Mouse (Mus musculus) monocyte, adult 2 months (primary cell): ENCODE results near the gene Snrpa.

Experiments used
- DNase-seq, 2 experiments: peaks; one replicate each; pipeline ENCODE4 v3.0.0; 2022; ENCODE audit warnings: low spot score in 2 of 2, low read depth in 1 of 2

Gene Snrpa

DNA sequence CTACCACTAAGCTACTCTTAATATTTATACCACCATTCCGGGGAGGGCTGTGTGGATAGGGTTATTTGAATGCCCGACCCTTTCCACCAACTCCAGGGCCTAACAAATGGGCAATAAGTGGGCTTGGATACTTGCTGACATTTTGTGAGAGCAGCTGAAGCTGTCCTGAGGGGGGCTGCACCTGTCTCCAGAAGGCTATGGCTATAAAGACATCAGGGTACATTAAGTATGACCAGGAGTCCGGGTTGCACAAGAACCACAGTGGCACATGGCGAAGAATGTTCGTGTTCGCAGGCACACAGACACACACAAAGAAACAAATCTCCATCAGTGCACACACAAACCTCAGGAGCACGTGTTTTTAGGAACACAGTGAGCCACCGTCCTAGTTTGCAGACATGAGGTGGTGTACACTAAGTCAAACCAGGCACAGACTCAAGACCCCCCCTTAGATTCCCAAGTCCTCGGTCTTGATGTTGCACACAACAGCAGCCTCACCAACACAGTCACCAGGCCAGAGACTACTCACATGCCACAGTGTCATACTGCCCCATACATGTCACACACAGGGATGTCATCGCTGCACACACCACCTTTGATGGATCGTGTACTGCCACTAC, 28.5 kb downstream of the Snrpa start:
- DNase-seq = no peak

- DNase-seq = peak; percentile 83 to 91
Observed at GRCm38 (mm10) chr7:27166614-27167474, 29.2 kb downstream of the Snrpa start, which contains the start of gene Egln2. Gene Egln2 (minus strand): TSS chr7:27166802.

DNA sequence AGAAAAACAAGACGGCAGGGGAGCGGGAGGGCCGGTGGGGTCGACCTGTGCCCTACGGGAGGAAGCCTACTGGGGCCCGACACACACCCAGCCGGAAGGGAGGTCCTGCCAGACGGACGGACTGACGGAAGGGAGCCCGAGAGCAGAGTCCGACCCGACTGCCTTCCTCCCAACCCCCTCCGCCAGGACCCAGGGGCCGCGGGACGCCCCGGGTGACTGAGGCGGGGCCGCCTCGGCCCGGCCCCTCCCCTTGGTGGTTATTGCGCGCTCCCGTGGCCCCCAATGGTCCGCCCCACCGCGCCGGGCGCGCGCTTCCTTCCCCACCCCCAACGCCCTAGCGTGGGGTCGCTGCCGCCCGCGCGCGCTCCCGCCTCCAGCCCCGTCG, 29.9 kb downstream of the Snrpa start:
- peak; percentile 40 to 65 for DNase-seq

GRCm38 (mm10) chr7:27165696-27166095, 30.4 kb downstream of the Snrpa start:
- DNase-seq = no peak

- DNase-seq = no peak
Observed at GRCm38 (mm10) chr7:27165007-27165655, 30.9 kb downstream of the Snrpa start.

DNA sequence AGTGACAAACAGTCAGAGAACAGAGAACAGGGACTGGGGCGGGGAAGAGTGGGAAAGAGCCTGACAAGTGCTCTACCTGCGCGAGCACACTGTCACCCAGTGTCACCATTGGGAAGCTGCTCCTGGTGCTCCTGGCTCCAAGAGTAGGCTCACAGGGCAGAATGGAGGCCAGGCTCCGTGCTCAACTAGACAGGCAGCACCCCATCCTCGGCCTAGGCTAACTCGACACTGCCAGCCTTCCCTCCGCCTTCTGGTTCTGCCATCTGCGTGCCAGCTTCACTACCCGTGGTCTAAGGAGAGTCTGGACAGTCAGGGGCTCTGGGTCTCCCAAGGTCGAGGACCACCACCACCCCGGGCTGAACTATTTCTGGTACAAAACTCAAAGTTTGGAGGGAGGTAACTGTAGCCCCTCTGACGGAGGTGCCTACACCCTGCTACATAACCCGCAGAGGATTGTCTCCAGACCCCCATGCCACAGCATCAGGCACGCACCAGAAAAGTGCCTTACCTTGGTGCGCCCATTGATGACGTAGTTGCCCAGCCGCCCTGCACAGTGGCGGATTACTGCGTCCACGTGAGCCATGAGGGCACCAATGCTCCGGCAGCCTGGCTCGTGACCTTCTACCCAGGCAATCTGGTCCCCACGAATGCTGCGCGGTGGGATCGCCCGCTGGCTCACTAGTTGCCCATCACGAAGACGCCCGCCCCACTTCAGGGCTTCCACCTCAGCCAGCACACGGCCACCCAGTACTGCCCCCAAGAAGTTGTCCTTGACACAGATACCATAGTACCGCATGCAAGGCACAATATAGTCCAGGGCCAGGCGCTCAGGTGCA, 31.7 kb downstream of the Snrpa start:
- DNase-seq = no peak

- no peak for DNase-seq
Observed at GRCm38 (mm10) chr7:27163450-27163805, 32.6 kb downstream of the Snrpa start.

DNA sequence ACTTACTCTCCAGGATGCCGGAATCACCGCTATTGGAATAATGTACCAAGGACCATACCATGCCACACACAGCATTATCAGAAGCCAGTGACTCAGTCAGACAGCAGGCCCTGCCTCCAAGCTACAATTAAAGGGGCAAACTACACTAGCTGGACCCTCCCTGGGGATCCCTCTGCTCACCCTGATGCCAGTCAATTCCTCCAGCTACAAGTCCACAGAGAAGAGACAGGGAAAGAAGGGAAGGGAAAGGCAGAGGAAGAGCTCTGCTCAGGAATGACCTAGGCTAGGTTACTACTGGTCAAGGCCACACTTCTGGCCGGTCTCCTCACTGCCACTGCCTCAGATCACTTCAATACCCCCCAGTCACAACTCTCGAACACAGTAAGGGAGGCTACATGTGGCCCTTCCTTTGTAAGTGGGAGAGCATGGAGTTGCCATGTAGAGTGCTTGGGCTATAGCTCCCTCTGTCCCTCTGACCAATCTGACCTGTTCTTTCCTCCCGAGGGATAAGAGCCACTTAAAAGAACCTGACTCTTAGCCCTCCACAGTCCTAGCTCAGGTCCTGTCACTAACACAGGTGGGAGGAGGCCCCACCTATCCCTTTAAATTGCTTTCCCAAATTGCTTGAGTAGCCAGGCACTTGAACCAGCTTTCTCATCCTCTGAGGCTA, 33.2 kb downstream of the Snrpa start:
- no peak for DNase-seq

DNA sequence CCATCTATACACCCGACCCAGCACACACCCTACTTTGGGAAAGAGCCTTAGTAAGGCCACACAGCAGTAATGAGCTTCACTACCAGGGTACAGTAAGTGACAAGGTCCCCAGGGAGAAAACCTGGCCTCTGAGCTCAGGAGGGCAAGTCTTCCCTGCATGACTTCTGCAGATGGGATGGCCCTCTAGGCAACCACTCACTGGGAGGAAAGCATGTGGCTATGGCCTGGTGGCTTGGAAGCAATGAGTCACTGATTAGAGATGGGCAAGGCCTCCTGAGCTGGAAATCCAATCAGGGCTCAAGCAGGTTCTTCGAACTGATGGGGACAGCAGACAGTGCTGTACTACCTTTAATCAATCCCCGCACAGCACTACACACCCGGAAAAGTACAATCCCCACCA, 34.3 kb downstream of the Snrpa start:
- DNase-seq = no peak

DNA sequence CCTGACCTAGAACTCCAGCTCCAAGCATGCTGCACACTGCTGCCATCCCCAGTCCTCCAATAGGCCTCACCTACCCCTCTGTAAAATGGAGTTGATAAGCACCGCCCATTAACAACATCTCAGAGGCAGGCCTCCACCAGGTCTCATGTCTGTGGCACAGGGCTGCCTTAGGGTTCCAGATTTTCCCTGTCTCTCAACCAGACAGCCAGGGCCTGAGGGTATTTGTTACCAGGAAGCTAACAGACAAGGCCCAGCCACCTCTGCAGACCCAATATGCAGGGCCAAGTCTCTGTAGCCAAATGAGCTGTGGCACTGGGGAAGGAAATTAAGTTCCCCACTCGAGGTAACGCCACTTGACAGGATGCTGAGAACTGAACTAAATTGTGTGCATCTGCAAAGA, 35.1 kb downstream of the Snrpa start:
- no peak for DNase-seq

- DNase-seq = peak; percentile 48 to 73
Observed at GRCm38 (mm10) chr7:27159882-27160281, 36.2 kb downstream of the Snrpa start.

DNA sequence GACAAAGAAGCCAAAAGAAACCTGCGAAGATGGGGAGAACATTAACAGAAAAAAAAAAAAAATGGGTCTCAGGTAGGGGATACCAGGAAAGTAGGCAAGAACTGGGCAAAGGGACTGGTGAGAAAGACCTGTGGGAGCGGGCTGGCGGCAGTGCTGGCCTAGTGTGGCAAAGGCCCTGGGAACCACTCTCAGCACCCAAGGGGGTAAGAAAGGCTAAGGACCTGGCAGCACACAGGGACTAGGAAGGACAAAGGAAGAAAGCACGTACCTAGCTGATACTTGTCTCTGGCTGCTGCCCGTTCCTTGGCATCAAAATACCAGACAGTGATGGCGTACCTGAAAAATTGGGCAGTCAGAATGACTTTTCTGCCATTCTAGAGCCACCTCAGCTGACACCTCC, 36.8 kb downstream of the Snrpa start:
- no peak for DNase-seq

- DNase-seq = no peak
Observed at GRCm38 (mm10) chr7:27158171-27158570, 37.9 kb downstream of the Snrpa start.

DNA sequence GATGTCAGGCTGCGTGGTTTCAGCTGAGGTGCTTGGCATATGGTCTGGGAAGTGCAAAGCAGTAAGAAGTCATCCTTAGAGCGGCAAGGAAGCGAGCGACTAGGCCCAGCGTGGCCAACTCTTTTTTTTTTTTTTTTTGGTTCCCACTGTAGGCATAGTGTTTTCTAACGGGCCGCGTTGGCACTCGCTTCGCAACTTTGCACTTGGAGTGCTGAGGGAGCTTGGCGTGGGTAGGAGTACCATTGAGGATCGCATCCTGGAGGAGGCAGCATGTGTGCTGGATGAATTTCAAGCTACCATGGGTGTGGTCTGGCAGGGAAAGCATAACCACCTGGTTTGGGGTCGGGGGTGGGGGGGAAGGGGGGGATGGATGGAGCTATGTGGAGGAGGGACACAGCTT, 40.1 kb downstream of the Snrpa start:
- DNase-seq = no peak

DNA sequence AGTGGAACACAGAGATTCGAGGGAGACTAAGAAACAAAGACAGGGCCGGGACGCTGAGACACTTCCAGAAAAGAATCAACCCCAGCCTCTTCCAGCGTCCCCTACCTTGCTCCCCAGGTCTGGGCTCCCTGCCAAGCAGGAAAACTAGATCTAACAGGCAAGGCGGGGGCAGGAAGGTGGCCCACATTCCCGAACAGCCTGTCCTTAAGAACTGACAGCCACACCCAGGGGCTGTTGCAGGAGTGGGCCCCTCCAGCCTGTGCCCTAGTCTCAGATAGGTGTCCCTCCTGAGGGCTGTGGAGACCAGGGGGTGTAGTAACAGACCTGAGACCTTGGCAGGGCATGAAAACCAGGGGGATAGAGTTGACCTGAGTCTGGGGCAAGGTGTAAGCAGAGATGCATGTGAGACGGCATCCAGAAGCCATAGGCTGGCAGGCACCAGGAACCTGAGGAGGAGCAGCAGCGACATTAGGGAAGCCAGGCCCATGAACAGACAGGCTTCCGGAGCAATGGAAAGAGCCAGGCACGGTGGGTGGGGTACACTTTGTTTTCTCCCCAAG, 42.8 kb downstream of the Snrpa start, which contains the start of gene Cyp2t4:
TSS of gene Cyp2t4 (plus strand) at position 510 of the 560 bp plus-strand sequence.
- no peak for DNase-seq
